Mouse (Mus musculus): ENCODE data around the gene Ing1. TPM values are rescaled to one million over a fixed set of nuclear protein-coding genes. Genes with fewer than 3 reads are reported as not detected.

Ing1 gene
- total and polyA plus RNA-seq, 2 experiments from 2014 or later = 17.8 to 39.0 TPM

- Histone ChIP-seq H3K9ac (replicated peaks; ENCODE audit: low read length, poor library complexity, severe bottlenecking) (no peak overlapping the region), H3K4me1 (ENCODE audit: insufficient read depth, low read length) (no peaks in the 10 kb centered on the region), H3K36me3 (ENCODE audit: insufficient read depth, low read length) (no peaks in the 10 kb centered on the region), H3K4me2 (ENCODE audit: low read depth, low read length, poor library complexity, severe bottlenecking) (no peak overlapping the region), H3K27me3 (ENCODE audit: insufficient read depth, low read length) (no peaks in the 10 kb centered on the region), H3K9me3 (ENCODE audit: low read length) (no peaks in the 10 kb centered on the region), H3K4me3 (ENCODE audit: low read depth, low read length) (no peak overlapping the region), H3K27ac (ENCODE audit: low read depth, low read length) (no peak overlapping the region)
- no peak for ATAC-seq (ENCODE audit: low FRiP score)
- DNase-seq (ENCODE audit: low spot score) = no peak
- WGBS = 92% methylated on average over 4 of the region's 4 CpGs
- no peak for TF ChIP-seq CTCF (IDR thresholded peaks at IDR 0.05)
These were observed 15.4 kb downstream of the Ing1 start for GRCm38 (mm10) chr8:11570742-11571141.

- WGBS = 89% methylated on average over 10 of the region's 10 CpGs
- H3K36me3 ChIP-seq (ENCODE audit: insufficient read depth, low read length) = no peaks in the 10 kb centered on the region
- no peak overlapping the region for H3K27ac ChIP-seq (ENCODE audit: low read depth, low read length)
- H3K4me3 ChIP-seq (ENCODE audit: low read depth, low read length) = no peak overlapping the region
- TF ChIP-seq CTCF (IDR thresholded peaks at IDR 0.05) = no peak
- no peaks in the 10 kb centered on the region for H3K27me3 ChIP-seq (ENCODE audit: insufficient read depth, low read length)
- no peak overlapping the region for H3K9ac ChIP-seq (replicated peaks; ENCODE audit: low read length, poor library complexity, severe bottlenecking)
- H3K4me1 ChIP-seq (ENCODE audit: insufficient read depth, low read length) = no peaks in the 10 kb centered on the region
- no peak for DNase-seq (ENCODE audit: low spot score)
- no peaks in the 10 kb centered on the region for H3K9me3 ChIP-seq (ENCODE audit: low read length)
- H3K4me2 ChIP-seq (ENCODE audit: low read depth, low read length, poor library complexity, severe bottlenecking) = no peak overlapping the region
- no peak for ATAC-seq (ENCODE audit: low FRiP score)
These were observed 16.6 kb downstream of the Ing1 start for GRCm38 (mm10) chr8:11571950-11572349.

- no peak for DNase-seq (ENCODE audit: low spot score)
- H3K27me3 ChIP-seq (ENCODE audit: insufficient read depth, low read length) = no peaks in the 10 kb centered on the region
- no peaks in the 10 kb centered on the region for H3K4me1 ChIP-seq (ENCODE audit: insufficient read depth, low read length)
- H3K27ac ChIP-seq (ENCODE audit: low read depth, low read length) = no peak overlapping the region
- H3K4me2 ChIP-seq (ENCODE audit: low read depth, low read length, poor library complexity, severe bottlenecking) = no peak overlapping the region
- no peak for TF ChIP-seq CTCF (IDR thresholded peaks at IDR 0.05)
- no peak overlapping the region for H3K9ac ChIP-seq (replicated peaks; ENCODE audit: low read length, poor library complexity, severe bottlenecking)
- WGBS = 75% methylated on average over 6 of the region's 6 CpGs
- H3K36me3 ChIP-seq (ENCODE audit: insufficient read depth, low read length) = no peaks in the 10 kb centered on the region
- H3K9me3 ChIP-seq (ENCODE audit: low read length) = no peaks in the 10 kb centered on the region
- no peak for ATAC-seq (ENCODE audit: low FRiP score)
- no peak overlapping the region for H3K4me3 ChIP-seq (ENCODE audit: low read depth, low read length)
These were observed 17.1 kb downstream of the Ing1 start for GRCm38 (mm10) chr8:11572428-11572827.

- ATAC-seq (ENCODE audit: low FRiP score) (no peak), DNase-seq (ENCODE audit: low spot score) (no peak)
- no peak overlapping the region for H3K27ac ChIP-seq (ENCODE audit: low read depth, low read length)
- no peaks in the 10 kb centered on the region for H3K4me1 ChIP-seq (ENCODE audit: insufficient read depth, low read length)
- no peaks in the 10 kb centered on the region for H3K27me3 ChIP-seq (ENCODE audit: insufficient read depth, low read length)
- H3K9ac ChIP-seq (replicated peaks; ENCODE audit: low read length, poor library complexity, severe bottlenecking) = no peak overlapping the region
- TF ChIP-seq CTCF (IDR thresholded peaks at IDR 0.05) = no peak
- WGBS = 79% methylated on average over 9 of the region's 9 CpGs
- no peaks in the 10 kb centered on the region for H3K9me3 ChIP-seq (ENCODE audit: low read length)
- H3K36me3 ChIP-seq (ENCODE audit: insufficient read depth, low read length) = no peaks in the 10 kb centered on the region
- H3K4me3 ChIP-seq (ENCODE audit: low read depth, low read length) = no peak overlapping the region
- H3K4me2 ChIP-seq (ENCODE audit: low read depth, low read length, poor library complexity, severe bottlenecking) = no peak overlapping the region
These were observed 19.7 kb downstream of the Ing1 start for GRCm38 (mm10) chr8:11574911-11575603.

GRCm38 (mm10) chr8:11575604-11576384, 20.4 kb downstream of the Ing1 start:
- Histone ChIP-seq H3K4me2 (ENCODE audit: low read depth, low read length, poor library complexity, severe bottlenecking) (no peak overlapping the region), H3K36me3 (ENCODE audit: insufficient read depth, low read length) (no peaks in the 10 kb centered on the region), H3K27me3 (ENCODE audit: insufficient read depth, low read length) (no peaks in the 10 kb centered on the region), H3K4me3 (ENCODE audit: low read depth, low read length) (no peak overlapping the region), H3K4me1 (ENCODE audit: insufficient read depth, low read length) (no peaks in the 10 kb centered on the region), H3K9ac (replicated peaks; ENCODE audit: low read length, poor library complexity, severe bottlenecking) (no peak overlapping the region), H3K27ac (ENCODE audit: low read depth, low read length) (no peak overlapping the region), H3K9me3 (ENCODE audit: low read length) (no peaks in the 10 kb centered on the region)
- 58% methylated on average over 16 of the region's 16 CpGs for WGBS
- no peak for TF ChIP-seq CTCF (IDR thresholded peaks at IDR 0.05)
- no peak for DNase-seq (ENCODE audit: low spot score)
- no peak for ATAC-seq (ENCODE audit: low FRiP score)
